Mouse (Mus musculus) ES-Bruce4 (cell line): ENCODE results near the gene Cog5.

Source experiments
- CTCF ChIP-seq: IDR thresholded peaks from one replicate; pipeline ENCODE4 v1.8.1; 2011; ENCODE audit warnings: low read depth, low read length
- POLR2A ChIP-seq: IDR thresholded peaks from one replicate; pipeline ENCODE4 v1.8.1; 2011; ENCODE audit warnings: low read length; ENCODE audit not compliant: insufficient read depth

DNA sequence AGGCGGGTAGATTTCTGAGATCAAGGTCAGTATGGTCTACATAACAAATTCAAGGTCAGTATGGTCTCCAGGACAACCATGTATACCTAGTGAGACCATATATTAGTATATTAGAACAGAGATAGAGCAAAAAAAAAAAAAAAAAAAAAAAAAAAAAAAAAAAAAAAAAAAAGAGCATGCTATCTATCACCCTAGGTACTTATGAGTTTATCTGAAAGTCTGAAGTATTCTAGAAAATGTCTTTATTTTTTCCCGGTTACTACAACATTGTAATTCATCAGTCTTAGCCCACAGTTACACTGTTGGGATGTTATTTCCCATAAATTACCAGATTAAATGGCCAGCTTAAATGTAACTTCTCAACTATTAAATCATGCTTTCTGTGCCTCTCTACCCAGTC is 289.7 kb downstream of the Cog5 start:
- TF ChIP-seq CTCF (no peak), POLR2A (no peak)
